Mouse (Mus musculus) cerebellum, adult 8-10 months (tissue): ENCODE results near the gene Slx4.
"Not testable (repeated sequence)": the region's sequence is repeated elsewhere in the genome, so short reads cannot be mapped to it uniquely, and the experiment has no call there.

Source experiments
- DNase-seq: peaks from one replicate; pipeline ENCODE4 v3.0.0; 2022

Slx4 gene

GRCm38 (mm10) chr16:4003489-4004398, at the start of gene Slx4:
Gene Slx4 (minus strand): TSS chr16:4003770.
- peak; percentile 96 for DNase-seq

- DNase-seq = no peak
These were observed 49.0 kb upstream of the Slx4 start for GRCm38 (mm10) chr16:4052601-4053000.

GRCm38 (mm10) chr16:4045524-4045923, 42.0 kb upstream of the Slx4 start:
- no peak for DNase-seq

GRCm38 (mm10) chr16:4044093-4044492, 40.5 kb upstream of the Slx4 start:
- DNase-seq = no peak

- no peak for DNase-seq
These were observed 38.1 kb upstream of the Slx4 start for GRCm38 (mm10) chr16:4041646-4042045.

- no peak for DNase-seq
These were observed 36.6 kb upstream of the Slx4 start for GRCm38 (mm10) chr16:4040206-4040605.

- no peak for DNase-seq
These were observed 34.1 kb upstream of the Slx4 start for GRCm38 (mm10) chr16:4037690-4038089.

- no peak for DNase-seq
These were observed 33.2 kb upstream of the Slx4 start, which contains the start of gene Dnase1 for GRCm38 (mm10) chr16:4036807-4037206. Gene Dnase1 (plus strand): TSS chr16:4036942.

- DNase-seq = no peak
These were observed 32.0 kb upstream of the Slx4 start for GRCm38 (mm10) chr16:4035575-4035974.

GRCm38 (mm10) chr16:4034476-4034875, 30.9 kb upstream of the Slx4 start:
- no peak for DNase-seq

GRCm38 (mm10) chr16:4033971-4034370, 30.4 kb upstream of the Slx4 start:
- DNase-seq = no peak

- DNase-seq = no peak
These were observed 28.8 kb upstream of the Slx4 start for GRCm38 (mm10) chr16:4032341-4032748.

GRCm38 (mm10) chr16:4031441-4032274, 28.1 kb upstream of the Slx4 start:
- DNase-seq = no peak

- no peak for DNase-seq
These were observed 26.9 kb upstream of the Slx4 start for GRCm38 (mm10) chr16:4030501-4030900.

GRCm38 (mm10) chr16:4029371-4029841, 25.8 kb upstream of the Slx4 start:
- no peak for DNase-seq

GRCm38 (mm10) chr16:4027211-4027610, 23.6 kb upstream of the Slx4 start:
- DNase-seq = no peak

- DNase-seq = no peak
These were observed 23.1 kb upstream of the Slx4 start for GRCm38 (mm10) chr16:4026672-4027071.

GRCm38 (mm10) chr16:4022719-4023118, 19.1 kb upstream of the Slx4 start:
- no peak for DNase-seq

GRCm38 (mm10) chr16:4021241-4021640, 17.7 kb upstream of the Slx4 start:
- DNase-seq = no peak

- not testable (repeated sequence) for DNase-seq
These were observed 13.9 kb upstream of the Slx4 start for GRCm38 (mm10) chr16:4017466-4017865.

- not testable (repeated sequence) for DNase-seq
These were observed 13.2 kb upstream of the Slx4 start for GRCm38 (mm10) chr16:4016786-4017185.

- no peak for DNase-seq
These were observed 10.6 kb upstream of the Slx4 start for GRCm38 (mm10) chr16:4014040-4014668.
